Mouse (Mus musculus) heart, postnatal 0 days (tissue): ENCODE results near the gene Lcn6.

Source experiments
- CTCF ChIP-seq: IDR thresholded peaks from 2 replicates; pipeline ENCODE4 v1.5.1; 2016; ENCODE audit warnings: antibody characterized with exemption, control low read depth, low read depth
- EP300 ChIP-seq: IDR thresholded peaks from 2 replicates; pipeline ENCODE4 v1.6.1; 2016; ENCODE audit warnings: antibody characterized with exemption, low read depth

DNA sequence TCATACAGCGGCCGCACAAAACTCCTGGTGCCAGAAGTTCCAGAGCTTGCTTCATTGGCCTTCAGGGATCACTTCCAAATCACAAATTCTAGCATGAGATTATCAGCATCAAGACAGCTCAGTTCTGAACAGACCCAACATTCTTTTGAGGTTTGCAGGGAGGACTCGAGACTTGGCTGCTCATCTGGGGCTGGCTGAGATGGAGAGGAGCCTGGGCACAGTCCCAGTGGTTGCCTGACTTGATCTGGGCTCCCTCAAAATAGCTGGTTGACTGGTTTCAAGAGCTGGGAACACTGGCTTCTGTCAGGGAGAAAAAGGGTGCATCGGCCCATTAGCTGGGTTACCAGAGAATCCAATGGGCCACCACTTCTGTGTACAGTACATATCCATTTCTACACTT is 19.9 kb upstream of the Lcn6 start:
- TF ChIP-seq EP300 (no peak), CTCF (no peak)
